Comparison of ENCODE assay signal across 33 mouse cellular contexts in the genomic region with DNA sequence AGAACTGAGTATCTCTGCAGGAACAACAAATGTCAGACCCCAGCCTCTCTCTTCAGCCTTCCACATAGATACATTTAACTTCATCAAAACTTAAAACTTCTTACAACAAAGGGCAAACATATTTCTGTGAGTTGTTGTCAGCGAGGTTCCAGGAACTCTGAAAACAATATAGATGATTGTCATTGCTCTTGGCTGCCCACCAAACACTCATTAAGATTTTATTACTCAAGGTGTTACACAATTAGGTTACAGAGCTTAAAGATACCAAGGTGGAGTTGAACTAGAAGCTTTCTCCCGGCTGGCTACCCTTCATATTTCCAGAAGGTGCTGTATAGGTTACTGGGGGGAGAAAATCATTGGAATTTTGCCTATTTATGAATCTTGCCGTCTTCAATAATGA. TPM values are rescaled to one million over a fixed set of nuclear protein-coding genes. Genes with fewer than 3 reads are reported as not detected.
"Had no signal": no experiment of that assay in that cellular context is flagged by ENCODE, and none has a peak within 500 bp of the region (broad histone marks: within the 10 kb centered on the region; RNA-seq: fewer than 3 reads in every experiment).

No protein-coding gene starts in this region.

- DNase-seq: left cerebral cortex, postnatal 4 days; liver; liver, embryonic 13.5 days; liver, postnatal 0 days; lung, adult 18-20 months; lung, adult 2 months; lung, embryonic 14.5 days; lung, postnatal 10 days; lung, postnatal 14 days; lung, postnatal 36 days; lung, postnatal 4 days; midbrain, embryonic 14.5 days had no signal

- ATAC-seq: liver, embryonic 12.5 days; liver, postnatal 0 days; lung, postnatal 0 days; midbrain, embryonic 13.5 days; midbrain, embryonic 15.5 days; midbrain, embryonic 16.5 days had no signal

RNA-seq across cellular contexts. Expression of a gene that starts 3.1 kb away (rescaled TPM):
- total RNA-seq: megakaryocyte-erythroid progenitor cell, adult 5-6 weeks; midbrain, postnatal 0 days; monocyte, adult 5-6 weeks had no signal
- polyA plus RNA-seq: limb, embryonic 10.5 days; limb, embryonic 11.5 days; limb, embryonic 12.5 days; limb, embryonic 13.5 days; liver, adult 2 months; macrophage; midbrain, embryonic 10.5 days; midbrain, embryonic 11.5 days; midbrain, embryonic 12.5 days; midbrain, embryonic 13.5 days; midbrain, embryonic 14.5 days; midbrain, embryonic 15.5 days; midbrain, embryonic 16.5 days; midbrain, postnatal 0 days; myocyte; neural tube, embryonic 11.5 days; neural tube, embryonic 12.5 days had no signal

RNA-seq across cellular contexts. Expression of a gene that starts 37.4 kb away (rescaled TPM):
- total RNA-seq: left cerebral cortex, postnatal 10 days had no signal
